Mouse (Mus musculus): ENCODE data around the gene Npas3.

DNA sequence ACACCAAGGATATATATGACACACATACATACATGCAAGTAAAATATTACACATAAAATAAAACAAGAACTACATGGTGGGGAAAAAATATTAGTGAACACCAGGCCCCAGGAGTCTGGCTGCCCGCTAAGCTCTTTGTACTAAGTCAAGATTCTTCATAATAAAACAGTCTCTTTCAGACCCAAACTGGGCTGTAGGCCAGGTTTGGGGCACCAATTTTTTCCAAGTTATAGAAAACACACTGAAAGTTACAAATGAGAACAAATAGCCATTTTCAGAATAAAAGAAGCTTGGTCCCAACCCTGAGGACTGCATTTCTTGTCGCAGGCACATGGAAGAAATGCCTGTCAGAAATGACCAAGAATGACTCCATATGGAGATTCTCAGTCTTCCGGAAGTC is 872.8 kb downstream of the Npas3 start:
- no peak for TF ChIP-seq CTCF (IDR thresholded peaks at IDR 0.05)
- no peak for TF ChIP-seq POLR2A (IDR thresholded peaks at IDR 0.05; ENCODE audit: insufficient read depth, low read depth, low read length)
- no peak for TF ChIP-seq EP300 (IDR thresholded peaks at IDR 0.05; ENCODE audit: insufficient read depth, low read depth, low read length)

Measured in heart, adult 2 months (tissue).